Mouse (Mus musculus) layer of hippocampus, adult 9-11 months (tissue): ENCODE measurements around the gene Sez6l.

Experiments used
- DNase-seq: peaks from one replicate; pipeline ENCODE4 v3.0.0; 2022

The Sez6l gene

GRCm38 (mm10) chr5:112378716-112379115 lies 198.3 kb downstream of the Sez6l start:
- DNase-seq, result no peak

- DNase-seq, result no peak
These were observed 199.6 kb downstream of the Sez6l start for GRCm38 (mm10) chr5:112377380-112377779.

- peak; percentile 56 for DNase-seq
These were observed 200.9 kb downstream of the Sez6l start for GRCm38 (mm10) chr5:112376111-112376510.

- DNase-seq, result peak; percentile 88
These were observed 205.1 kb downstream of the Sez6l start for GRCm38 (mm10) chr5:112371933-112372332.

- DNase-seq, result no peak
These were observed 206.7 kb downstream of the Sez6l start for GRCm38 (mm10) chr5:112370236-112370813.

GRCm38 (mm10) chr5:112369326-112369725 lies 207.7 kb downstream of the Sez6l start:
- DNase-seq, result no peak
